Mouse (Mus musculus): ENCODE data around the gene Dync1i2.

DNA sequence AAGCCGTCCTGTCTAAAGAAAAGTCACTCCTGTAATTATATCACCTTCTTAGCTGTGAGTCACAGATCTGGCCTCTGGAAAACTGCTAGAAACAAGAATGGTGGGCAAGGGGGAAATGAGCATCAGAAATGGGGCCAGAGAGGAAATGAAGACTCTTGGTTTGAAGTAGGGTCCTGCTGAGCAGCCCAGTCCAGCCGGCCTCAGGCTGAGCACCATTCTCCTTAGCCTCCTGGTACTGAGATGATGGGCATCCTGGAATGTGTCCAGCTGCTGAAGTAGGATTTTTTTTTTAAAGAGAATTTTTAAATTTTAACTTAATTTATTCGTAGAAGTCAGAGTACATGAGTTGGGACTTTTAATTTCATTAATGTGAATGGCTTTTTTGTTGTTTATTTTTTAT, 93.3 kb downstream of the Dync1i2 start:
- TF ChIP-seq CTCF (IDR thresholded peaks at IDR 0.05; ENCODE audit: low read depth) (no peak), EP300 (IDR thresholded peaks at IDR 0.05; ENCODE audit: low read depth) (no peak)
